Mouse (Mus musculus) forebrain, embryonic 10.5 days (tissue): ENCODE measurements around the gene Stx1a. TPM values are rescaled to one million over a fixed set of nuclear protein-coding genes. Genes with fewer than 3 reads are reported as not detected.

Experiments used
- DNase-seq: peaks from one replicate; pipeline ENCODE4 v3.0.0-alpha.2; 2017; ENCODE audit warnings: low spot score; ENCODE audit errors: extremely low spot score
- H3K27ac ChIP-seq: fragments of 300-500 bp; sonication (generic); 2 replicates; pipeline ENCODE4 v1.5.1; 2016; ENCODE audit warnings: mild to moderate bottlenecking
- H3K27me3 ChIP-seq: fragments of 300-500 bp; sonication (generic); 2 replicates; pipeline ENCODE4 v1.6.1; 2016; ENCODE audit warnings: mild to moderate bottlenecking; ENCODE audit not compliant: poor library complexity, severe bottlenecking
- H3K36me3 ChIP-seq: fragments of 300-500 bp; sonication (generic); replicated peaks from 2 replicates; pipeline ENCODE4 v1.6.1; 2016; ENCODE audit warnings: mild to moderate bottlenecking, moderate library complexity
- H3K4me1 ChIP-seq: fragments of 300-500 bp; sonication (generic); 2 replicates; pipeline ENCODE4 v1.6.1; 2016
- H3K4me3 ChIP-seq: fragments of 300-500 bp; sonication (generic); 2 replicates; pipeline ENCODE4 v1.5.1; 2016; ENCODE audit warnings: mild to moderate bottlenecking, moderate library complexity
- H3K9me3 ChIP-seq: fragments of 300-500 bp; sonication (generic); 2 replicates; pipeline ENCODE4 v1.6.1; 2016; ENCODE audit warnings: mild to moderate bottlenecking, moderate library complexity
- WGBS: fragments of 180-500 bp; shearing (Covaris S2); methylation state at CpG from one replicate; pipeline ENCODE4 v1.1.7; 2016; 5-methylcytosine and 5-hydroxymethylcytosine counted together
- polyA plus RNA-seq: library from polyadenylated mRNA; unstranded; fragments of >200 nt; fragmentation: Nextera tagmentation; extraction: Ambion mirVana; gene quantifications from 2 replicates; pipeline ENCODE4 v1.2.1, GENCODE M21; 2016

Stx1a gene
- polyA plus RNA-seq, 1 experiment from 2014 or later = 8.7 TPM

- H3K27ac ChIP-seq = no peak overlapping the region
- DNase-seq = no peak
- no peaks in the 10 kb centered on the region for H3K36me3 ChIP-seq
- H3K9me3 ChIP-seq = no peaks in the 10 kb centered on the region
- WGBS = 81% methylated on average over 25 of the region's 25 CpGs
- H3K27me3 ChIP-seq = peaks cover 18% of the 10 kb centered on the region
- H3K4me3 ChIP-seq = peak overlapping the region; percentile 73
- H3K4me1 ChIP-seq = peaks cover 55% of the 10 kb centered on the region
Observed at GRCm38 (mm10) chr5:135010841-135011743, 12.2 kb upstream of the Stx1a start.

GRCm38 (mm10) chr5:135011809-135012613 is 11.3 kb upstream of the Stx1a start:
- no peak for DNase-seq
- no peaks in the 10 kb centered on the region for H3K9me3 ChIP-seq

DNA sequence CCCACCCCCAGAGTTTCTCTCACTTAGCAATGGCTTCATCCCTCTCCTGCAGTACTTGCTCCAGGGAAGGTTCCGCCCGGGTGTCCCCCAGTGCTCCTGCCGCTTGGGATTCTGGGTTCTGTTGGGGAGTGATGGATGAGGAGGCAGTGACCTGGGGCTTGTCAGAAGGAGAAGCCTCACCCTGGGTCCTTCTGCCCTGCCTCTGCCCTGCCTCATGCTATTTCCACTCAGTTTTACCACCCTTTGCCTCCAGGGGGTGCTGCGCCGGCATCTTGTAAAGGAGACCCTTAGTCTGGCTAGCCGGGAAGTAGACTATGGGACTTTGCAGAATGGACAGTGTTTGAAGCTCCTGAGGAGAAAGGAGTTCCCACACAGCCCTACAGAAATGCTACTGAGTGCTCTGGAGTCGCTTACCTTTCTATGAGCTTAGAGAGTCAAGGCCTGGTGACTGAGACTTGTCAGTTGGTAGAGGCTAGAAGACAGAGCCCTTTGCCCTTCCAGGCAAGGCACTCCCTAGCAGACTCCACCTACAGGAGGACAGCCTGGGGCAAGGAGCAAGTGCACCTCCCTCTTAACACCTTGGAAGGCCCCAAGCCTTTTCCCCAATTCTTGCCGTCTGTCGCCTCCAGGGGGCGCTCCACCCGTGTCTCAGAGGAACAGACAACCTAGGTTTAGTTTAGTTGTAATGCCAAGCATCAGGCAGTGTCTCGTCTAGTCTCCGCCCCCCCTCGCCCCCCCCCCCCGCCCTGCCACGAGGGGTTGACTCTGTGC is 10.4 kb upstream of the Stx1a start:
- peaks cover 18% of the 10 kb centered on the region for H3K27me3 ChIP-seq
- H3K9me3 ChIP-seq = no peaks in the 10 kb centered on the region
- H3K4me1 ChIP-seq = peaks cover 52% of the 10 kb centered on the region
- peak; percentile 81 for DNase-seq
- H3K27ac ChIP-seq = 0 out of 2 replicates have a peak overlapping the region, but pooled peaks have one; percentile 20
- WGBS = 3% methylated on average over 16 of the region's 16 CpGs
- no peaks in the 10 kb centered on the region for H3K36me3 ChIP-seq
- H3K4me3 ChIP-seq = peak overlapping the region; percentile 73

More at GRCm38 (mm10) chr5:135011809-135012613, 11.3 kb upstream of the Stx1a start:
- H3K36me3 ChIP-seq = no peaks in the 10 kb centered on the region
- peaks cover 55% of the 10 kb centered on the region for H3K4me1 ChIP-seq
- H3K27me3 ChIP-seq = peaks cover 18% of the 10 kb centered on the region
- H3K4me3 ChIP-seq = peak overlapping the region; percentile 73
- WGBS = 25% methylated on average over 26 of the region's 26 CpGs
- H3K27ac ChIP-seq = peak overlapping the region; percentile 51

GRCm38 (mm10) chr5:135015497-135015896 is 7.8 kb upstream of the Stx1a start:
- Histone ChIP-seq H3K4me1 (peaks cover 36% of the 10 kb centered on the region), H3K9me3 (no peaks in the 10 kb centered on the region), H3K36me3 (no peaks in the 10 kb centered on the region), H3K27ac (no peak overlapping the region), H3K27me3 (peaks cover 18% of the 10 kb centered on the region), H3K4me3 (no peak overlapping the region)
- peak; percentile 75 for DNase-seq
- 15% methylated on average over 7 of the region's 7 CpGs for WGBS

DNA sequence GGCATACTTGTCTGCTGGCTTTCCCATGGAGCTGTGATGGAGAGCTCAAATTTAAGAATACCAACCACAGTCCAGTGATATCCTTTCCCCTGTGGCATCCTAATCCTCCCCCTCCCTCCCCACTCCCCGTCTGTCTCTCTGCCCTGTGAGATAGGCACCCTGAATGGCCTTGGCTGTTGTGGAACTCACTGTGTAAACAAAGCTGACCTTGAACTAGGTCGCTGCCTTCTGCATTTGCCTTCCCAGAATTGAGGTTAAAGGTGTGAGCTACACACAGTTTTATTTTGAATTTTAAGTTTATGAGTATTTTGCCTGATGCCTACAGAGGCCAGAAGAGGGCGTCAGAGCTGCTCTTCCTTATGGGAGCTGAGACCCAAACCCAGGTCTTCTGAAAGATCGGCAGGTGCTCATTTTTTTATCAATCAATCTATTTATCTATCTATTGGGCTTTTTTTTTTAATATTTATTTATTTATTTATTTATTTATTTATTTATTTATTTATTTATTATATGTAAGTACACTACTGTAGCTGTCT is 7.0 kb upstream of the Stx1a start:
- H3K4me3 ChIP-seq = no peak overlapping the region
- WGBS = 58% methylated on average over 4 of the region's 4 CpGs

GRCm38 (mm10) chr5:135021814-135022213 is 1.5 kb upstream of the Stx1a start:
- Histone ChIP-seq H3K4me3 (no peak overlapping the region), H3K9me3 (no peaks in the 10 kb centered on the region), H3K36me3 (no peaks in the 10 kb centered on the region), H3K4me1 (peaks cover 35% of the 10 kb centered on the region), H3K27ac (no peak overlapping the region), H3K27me3 (peaks cover 17% of the 10 kb centered on the region)
- no peak for DNase-seq
- WGBS = 83% methylated on average over 6 of the region's 6 CpGs

More for the DNA sequence above, 7.0 kb upstream of the Stx1a start:
- DNase-seq = no peak
- H3K4me1 ChIP-seq = peaks cover 28% of the 10 kb centered on the region
- no peaks in the 10 kb centered on the region for H3K36me3 ChIP-seq
- H3K9me3 ChIP-seq = no peaks in the 10 kb centered on the region
- H3K27me3 ChIP-seq = peaks cover 13% of the 10 kb centered on the region
- H3K27ac ChIP-seq = no peak overlapping the region

- no peaks in the 10 kb centered on the region for H3K36me3 ChIP-seq
- no peak for DNase-seq
- peak overlapping the region; percentile 76 for H3K4me3 ChIP-seq
- peaks cover 48% of the 10 kb centered on the region for H3K4me1 ChIP-seq
- peaks cover 17% of the 10 kb centered on the region for H3K27me3 ChIP-seq
- no peaks in the 10 kb centered on the region for H3K9me3 ChIP-seq
- WGBS = 84% methylated on average over 11 of the region's 11 CpGs
- no peak overlapping the region for H3K27ac ChIP-seq
Observed at GRCm38 (mm10) chr5:135024665-135025224, 1.5 kb downstream of the Stx1a start.

- no peak overlapping the region for H3K27ac ChIP-seq
- peaks cover 17% of the 10 kb centered on the region for H3K27me3 ChIP-seq
- H3K4me1 ChIP-seq = peaks cover 48% of the 10 kb centered on the region
- 0 out of 2 replicates have a peak, but pooled peaks cover 2% of the 10 kb centered on the region for H3K36me3 ChIP-seq
- peak overlapping the region; percentile 7; the same call in 1 of the 2 replicates for H3K4me3 ChIP-seq
- DNase-seq = no peak
- 30% methylated on average over 7 of the region's 7 CpGs for WGBS
- H3K9me3 ChIP-seq = no peaks in the 10 kb centered on the region
Observed at GRCm38 (mm10) chr5:135025899-135026298, 2.6 kb downstream of the Stx1a start.

DNA sequence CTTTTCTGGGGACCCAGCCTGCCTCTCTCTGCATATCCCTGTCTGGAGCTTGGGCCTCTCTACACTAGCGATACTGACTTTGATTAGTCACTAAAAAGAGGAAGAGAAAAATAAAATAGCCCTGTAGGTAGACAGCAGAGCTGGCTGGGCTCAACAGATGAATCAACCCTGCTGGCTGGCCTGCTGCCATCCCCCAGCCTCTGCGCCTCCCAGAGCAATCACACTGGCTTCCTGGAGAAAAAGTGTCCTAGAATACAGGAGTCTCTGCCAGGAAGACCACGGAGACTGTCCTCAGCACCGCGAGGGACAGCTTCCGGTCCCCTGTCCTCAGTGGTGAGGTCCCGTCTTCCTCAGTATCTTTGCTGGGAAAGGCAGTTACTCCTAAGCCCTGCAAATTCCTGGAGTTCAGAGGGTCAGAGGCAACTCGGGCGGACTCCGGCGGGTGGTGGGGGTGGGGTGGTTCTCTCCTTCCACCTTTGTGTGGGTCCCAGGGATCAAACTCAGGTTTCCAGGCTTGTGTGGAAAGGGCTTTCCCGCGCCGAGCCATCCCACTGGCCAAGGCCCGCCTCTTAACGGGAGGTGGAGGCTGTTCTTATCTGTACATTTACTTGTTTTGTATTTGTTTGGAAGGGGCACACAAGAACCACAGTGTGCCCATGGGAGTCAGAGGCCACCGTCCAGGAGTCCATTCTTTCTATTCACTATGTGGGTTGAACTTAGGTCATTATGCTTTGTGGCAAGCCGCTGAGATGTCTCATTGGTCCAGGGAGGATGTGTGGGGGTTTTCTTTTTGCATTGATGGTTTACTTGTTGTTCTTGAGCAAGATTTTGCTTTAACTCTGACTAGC is 5.9 kb downstream of the Stx1a start:
- Histone ChIP-seq H3K4me1 (peaks cover 31% of the 10 kb centered on the region), H3K4me3 (peak overlapping the region; percentile 8; the same call in 1 of the 2 replicates), H3K36me3 (peaks cover 7% of the 10 kb centered on the region; the same call in 1 of the 2 replicates), H3K27me3 (peaks cover 13% of the 10 kb centered on the region), H3K9me3 (peaks cover 6% of the 10 kb centered on the region), H3K27ac (peak overlapping the region; percentile 56)
- no peak for DNase-seq
- 56% methylated on average over 18 of the region's 18 CpGs for WGBS

- DNase-seq = no peak
- no peak overlapping the region for H3K27ac ChIP-seq
- H3K36me3 ChIP-seq = peaks cover 20% of the 10 kb centered on the region
- H3K4me3 ChIP-seq = no peak overlapping the region
- peaks cover 10% of the 10 kb centered on the region for H3K9me3 ChIP-seq
- 88% methylated on average over 5 of the region's 5 CpGs for WGBS
- no peaks in the 10 kb centered on the region for H3K27me3 ChIP-seq
- H3K4me1 ChIP-seq = peaks cover 18% of the 10 kb centered on the region
Observed at GRCm38 (mm10) chr5:135032581-135032980, 9.3 kb downstream of the Stx1a start.

- peaks cover 10% of the 10 kb centered on the region for H3K9me3 ChIP-seq
- H3K4me3 ChIP-seq = no peak overlapping the region
- no peaks in the 10 kb centered on the region for H3K27me3 ChIP-seq
- DNase-seq = no peak
- peaks cover 6% of the 10 kb centered on the region for H3K4me1 ChIP-seq
- H3K36me3 ChIP-seq = peaks cover 36% of the 10 kb centered on the region
- H3K27ac ChIP-seq = no peak overlapping the region
- 96% methylated on average over 2 of the region's 2 CpGs for WGBS
Observed at GRCm38 (mm10) chr5:135034593-135034992, 11.3 kb downstream of the Stx1a start.
